Mouse (Mus musculus): ENCODE data around the gene Duxbl2. TPM values are rescaled to one million over a fixed set of nuclear protein-coding genes. Genes with fewer than 3 reads are reported as not detected.
A peak's percentile ranks its signal among the peaks of the same experiment; 100 is the strongest.
"Not testable (repeated sequence)": the region's sequence is repeated elsewhere in the genome, so short reads cannot be mapped to it uniquely, and the experiment has no call there.

The Duxbl2 gene
- not detected in 2 replicates for polyA plus RNA-seq (2015; fragmentation: Nextera tagmentation; extraction: Ambion mirVana)

- no CpG with 5 or more reads among the region's 7 CpGs for WGBS
- H3K36me3 ChIP-seq; H3K9ac ChIP-seq; H3K9me3 ChIP-seq (replicated peaks); H3K27ac ChIP-seq; H3K4me3 ChIP-seq (replicated peaks); H3K4me2 ChIP-seq; H3K4me1 ChIP-seq; H3K27me3 ChIP-seq: not testable (repeated sequence)
- ATAC-seq (replicated peaks; ENCODE audit: low FRiP score), result peak; percentile 4; the same call in 1 of the 2 replicates
These were observed at the start of gene Duxbl2 for GRCm38 (mm10) chr14:26118150-26118549. Duxbl2 (plus strand) TSS chr14:26118349.

DNA sequence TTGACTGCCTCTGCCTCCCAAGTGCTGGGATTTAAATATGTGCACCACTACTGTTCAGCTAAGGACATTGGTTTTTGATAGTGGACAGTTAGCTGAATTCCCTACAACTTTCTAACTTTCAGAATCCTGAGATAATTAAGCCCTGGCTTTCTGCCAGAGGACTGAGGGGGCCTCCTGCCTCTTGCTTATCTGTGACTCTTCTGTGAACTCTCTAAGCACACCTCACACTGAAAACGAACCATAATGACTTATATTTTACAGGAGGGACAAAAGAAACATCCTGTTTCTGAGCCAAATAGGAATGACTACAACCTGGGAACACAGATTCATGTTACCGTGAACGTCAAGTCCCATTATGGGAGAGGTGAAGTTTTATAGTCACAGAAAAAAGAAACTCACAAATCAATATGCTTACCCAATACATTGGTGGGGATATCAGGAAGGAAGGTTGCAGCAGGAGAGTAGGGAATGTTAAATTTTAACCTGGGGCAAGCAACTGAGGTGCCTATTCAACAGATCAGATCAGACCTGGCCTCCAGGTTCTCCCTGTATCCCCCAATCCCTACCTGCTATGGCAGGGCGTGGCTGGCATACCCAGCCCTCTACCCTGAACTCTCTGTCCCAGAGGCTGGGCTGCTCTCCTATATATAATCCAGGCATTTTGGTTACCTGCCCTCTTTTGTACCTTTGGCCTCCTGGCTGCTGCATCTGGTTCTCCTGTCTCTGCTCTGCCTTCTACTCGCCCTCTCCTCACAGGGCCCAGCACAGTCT lies 41.3 kb upstream of the Duxbl2 start:
- H3K27me3 ChIP-seq; H3K4me2 ChIP-seq; H3K4me3 ChIP-seq (replicated peaks); H3K9me3 ChIP-seq (replicated peaks); ATAC-seq (replicated peaks; ENCODE audit: low FRiP score); H3K4me1 ChIP-seq; H3K27ac ChIP-seq; H3K36me3 ChIP-seq; H3K9ac ChIP-seq: not testable (repeated sequence)
- no CpG with 5 or more reads among the region's 5 CpGs for WGBS

- ATAC-seq (replicated peaks; ENCODE audit: low FRiP score); H3K36me3 ChIP-seq; H3K9me3 ChIP-seq (replicated peaks); H3K4me3 ChIP-seq (replicated peaks); H3K27ac ChIP-seq; H3K9ac ChIP-seq; H3K4me2 ChIP-seq; H3K27me3 ChIP-seq; H3K4me1 ChIP-seq: not testable (repeated sequence)
- no CpG with 5 or more reads among the region's 6 CpGs for WGBS
These were observed 36.9 kb upstream of the Duxbl2 start, which contains the start of gene Cphx2 for GRCm38 (mm10) chr14:26081216-26081615. Cphx2 (plus strand) TSS chr14:26081516.

DNA sequence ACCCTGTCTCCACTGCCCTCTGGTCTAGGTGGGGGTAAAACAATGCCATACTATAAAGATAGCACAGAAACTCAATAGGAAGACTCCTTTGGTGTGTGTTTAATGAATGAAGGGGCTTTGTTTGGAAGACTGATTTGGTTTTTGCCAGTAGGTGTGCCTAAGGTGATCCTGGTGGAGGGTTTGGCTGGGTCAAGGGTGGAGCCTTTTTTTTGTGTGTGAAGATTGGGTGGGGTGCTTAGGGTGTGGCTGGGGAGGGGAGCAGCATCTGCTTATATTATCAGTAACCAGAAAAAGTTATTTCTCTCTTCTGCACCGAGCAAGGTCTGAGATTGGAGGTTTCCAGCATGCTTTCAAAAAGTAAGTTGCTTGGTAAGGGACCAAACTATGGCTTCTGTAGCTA lies 36.2 kb upstream of the Duxbl2 start, which contains the start of gene Cphx3:
Gene Cphx3 (plus strand): TSS at position 301 of the 400 bp plus-strand sequence.
- not testable (repeated sequence) for H3K9me3 ChIP-seq (replicated peaks); H3K4me1 ChIP-seq; H3K27ac ChIP-seq; H3K27me3 ChIP-seq; ATAC-seq (replicated peaks; ENCODE audit: low FRiP score); H3K9ac ChIP-seq; H3K36me3 ChIP-seq; H3K4me2 ChIP-seq; H3K4me3 ChIP-seq (replicated peaks)
- WGBS, result no CpG with 5 or more reads among the region's 1 CpGs

DNA sequence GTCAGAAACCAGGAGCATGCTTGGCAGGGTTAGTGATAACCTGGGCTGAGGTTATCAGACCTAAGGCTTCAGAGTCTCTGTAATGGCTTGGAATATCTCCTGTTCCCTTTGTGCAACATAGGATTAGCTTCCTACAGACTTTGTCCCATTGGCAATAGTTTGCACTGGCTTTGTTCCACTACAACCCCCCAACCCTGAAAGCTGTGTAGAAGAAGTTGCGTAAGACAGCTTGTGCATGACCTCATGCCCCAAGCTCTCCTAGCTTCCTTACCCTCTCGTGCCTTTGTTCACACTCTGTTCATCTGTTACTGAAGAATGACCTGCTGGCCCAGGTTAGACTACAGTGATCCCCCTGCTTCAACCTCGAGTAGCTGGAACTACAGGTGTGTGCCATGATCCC lies 20.5 kb upstream of the Duxbl2 start:
- ATAC-seq (replicated peaks; ENCODE audit: low FRiP score), result not testable (repeated sequence)

DNA sequence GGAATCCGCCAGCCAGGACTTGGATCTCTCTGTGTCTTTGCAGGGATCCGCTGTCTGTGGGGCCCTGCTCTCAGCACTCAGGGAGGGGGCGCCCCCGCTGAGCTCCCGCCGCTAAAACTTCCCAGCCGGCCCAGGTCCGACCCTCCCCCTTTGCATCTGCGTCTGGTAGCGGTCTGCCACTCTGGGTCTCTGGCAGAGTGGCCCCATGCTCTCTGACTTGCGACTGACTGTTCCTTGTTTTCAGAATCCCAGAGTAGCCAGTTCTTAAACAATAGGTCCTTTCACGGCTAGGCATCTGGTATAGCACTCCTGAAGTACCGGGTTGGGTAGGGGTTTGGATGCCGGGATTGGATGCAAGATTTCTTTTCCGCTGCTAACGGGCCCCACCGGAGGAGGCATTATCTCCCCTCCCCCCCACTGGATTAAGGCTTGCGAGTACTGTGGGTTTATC lies 426 bp downstream of the Duxbl2 start:
- peak; percentile 58; the same call in 1 of the 2 replicates for ATAC-seq (replicated peaks; ENCODE audit: low FRiP score)
- not testable (repeated sequence) for H3K36me3 ChIP-seq; H3K9me3 ChIP-seq (replicated peaks); H3K4me1 ChIP-seq; H3K4me2 ChIP-seq; H3K4me3 ChIP-seq (replicated peaks); H3K27ac ChIP-seq; H3K9ac ChIP-seq; H3K27me3 ChIP-seq
- WGBS, result no CpG with 5 or more reads among the region's 18 CpGs

More for the DNA sequence above, 20.5 kb upstream of the Duxbl2 start:
- no CpG with 5 or more reads among the region's 3 CpGs for WGBS
- not testable (repeated sequence) for H3K9ac ChIP-seq; H3K4me3 ChIP-seq (replicated peaks); H3K9me3 ChIP-seq (replicated peaks); H3K4me1 ChIP-seq; H3K36me3 ChIP-seq; H3K27me3 ChIP-seq; H3K27ac ChIP-seq; H3K4me2 ChIP-seq

DNA sequence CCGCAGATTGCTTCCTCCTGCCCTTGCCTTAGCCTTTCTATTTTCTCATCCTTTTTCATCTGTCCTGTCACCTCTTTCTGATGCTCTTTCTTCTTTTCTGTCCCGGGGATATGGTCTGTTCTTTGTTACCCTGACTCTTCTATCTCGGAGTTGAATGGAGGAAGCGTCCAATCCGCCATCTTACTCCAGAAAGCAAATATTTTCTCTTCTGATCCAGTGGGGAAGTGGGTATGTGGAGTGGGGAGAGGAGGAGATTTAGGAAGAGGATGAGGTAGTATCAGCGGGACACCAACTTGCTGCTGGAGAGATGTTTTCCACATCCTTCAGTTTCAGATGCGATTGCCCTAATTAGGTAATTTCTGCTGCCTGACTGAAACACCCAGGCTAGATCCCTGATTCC lies 946 bp downstream of the Duxbl2 start:
- H3K27ac ChIP-seq; H3K9me3 ChIP-seq (replicated peaks); H3K27me3 ChIP-seq; H3K4me2 ChIP-seq; H3K36me3 ChIP-seq; H3K4me1 ChIP-seq; H3K4me3 ChIP-seq (replicated peaks); ATAC-seq (replicated peaks; ENCODE audit: low FRiP score); H3K9ac ChIP-seq: not testable (repeated sequence)
- WGBS, result no CpG with 5 or more reads among the region's 7 CpGs

DNA sequence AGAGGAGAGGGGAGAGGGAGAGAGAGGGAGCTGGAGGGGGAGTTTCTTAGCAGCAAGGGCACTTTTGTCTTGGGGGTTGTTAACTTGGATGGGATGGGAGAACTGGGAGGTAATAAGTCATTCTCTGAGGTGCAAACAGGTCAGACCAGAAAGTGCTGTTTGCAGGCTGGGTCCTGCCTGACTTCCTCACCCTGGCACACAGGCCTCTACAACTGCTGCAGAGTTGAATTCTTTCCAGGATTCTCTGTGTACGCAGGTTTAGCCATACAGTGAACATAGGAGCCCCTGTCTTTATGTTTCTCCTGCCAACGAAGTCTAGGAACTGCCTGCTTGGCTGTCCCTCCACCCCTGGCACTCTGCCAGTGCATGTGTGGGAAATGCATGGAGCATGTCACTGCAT lies 28.9 kb downstream of the Duxbl2 start:
- not testable (repeated sequence) for H3K9me3 ChIP-seq (replicated peaks); H3K27me3 ChIP-seq; H3K27ac ChIP-seq; H3K4me2 ChIP-seq; H3K9ac ChIP-seq; ATAC-seq (replicated peaks; ENCODE audit: low FRiP score); H3K4me3 ChIP-seq (replicated peaks); H3K4me1 ChIP-seq; H3K36me3 ChIP-seq
- no CpG with 5 or more reads among the region's 2 CpGs for WGBS

DNA sequence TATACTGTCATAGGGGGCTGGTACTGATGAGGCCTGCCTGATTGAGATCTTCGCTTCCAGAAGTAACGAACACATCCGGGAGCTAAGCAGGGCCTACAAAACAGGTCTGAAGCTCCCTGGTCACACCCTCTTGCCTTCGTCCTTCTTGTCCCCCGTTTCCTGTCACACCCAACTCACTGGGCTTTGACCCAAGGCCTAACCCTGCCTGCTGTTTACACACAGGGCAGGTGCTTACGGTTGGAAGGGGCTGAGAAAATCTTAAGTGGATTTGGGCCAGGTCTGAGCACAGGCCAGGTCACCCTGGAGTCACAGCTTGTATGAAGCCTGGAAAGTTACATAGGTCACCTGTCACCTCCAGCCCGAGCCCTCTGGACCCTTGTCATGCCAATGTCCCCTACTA lies 37.9 kb downstream of the Duxbl2 start:
- H3K9me3 ChIP-seq (replicated peaks); H3K4me3 ChIP-seq (replicated peaks); ATAC-seq (replicated peaks; ENCODE audit: low FRiP score); H3K27ac ChIP-seq; H3K36me3 ChIP-seq; H3K9ac ChIP-seq; H3K4me2 ChIP-seq; H3K4me1 ChIP-seq; H3K27me3 ChIP-seq: not testable (repeated sequence)
- no CpG with 5 or more reads among the region's 7 CpGs for WGBS

GRCm38 (mm10) chr14:26161156-26161555 lies 43.0 kb downstream of the Duxbl2 start:
- ATAC-seq (replicated peaks; ENCODE audit: low FRiP score); H3K36me3 ChIP-seq; H3K27ac ChIP-seq; H3K9me3 ChIP-seq (replicated peaks); H3K4me3 ChIP-seq (replicated peaks); H3K9ac ChIP-seq; H3K27me3 ChIP-seq; H3K4me1 ChIP-seq; H3K4me2 ChIP-seq: not testable (repeated sequence)
- WGBS, result no CpG with 5 or more reads among the region's 9 CpGs

GRCm38 (mm10) chr14:26162423-26162822 lies 44.3 kb downstream of the Duxbl2 start:
- not testable (repeated sequence) for H3K9me3 ChIP-seq (replicated peaks); H3K27ac ChIP-seq; H3K36me3 ChIP-seq; H3K4me2 ChIP-seq; ATAC-seq (replicated peaks; ENCODE audit: low FRiP score); H3K4me1 ChIP-seq; H3K4me3 ChIP-seq (replicated peaks); H3K9ac ChIP-seq; H3K27me3 ChIP-seq
- no CpG with 5 or more reads among the region's 5 CpGs for WGBS

GRCm38 (mm10) chr14:26165266-26165665 lies 47.1 kb downstream of the Duxbl2 start:
- not testable (repeated sequence) for H3K36me3 ChIP-seq; H3K27me3 ChIP-seq; H3K27ac ChIP-seq; H3K4me1 ChIP-seq; H3K9ac ChIP-seq; ATAC-seq (replicated peaks; ENCODE audit: low FRiP score); H3K9me3 ChIP-seq (replicated peaks); H3K4me2 ChIP-seq; H3K4me3 ChIP-seq (replicated peaks)
- WGBS, result no CpG with 5 or more reads among the region's 12 CpGs

GRCm38 (mm10) chr14:26173955-26174354 lies 55.8 kb downstream of the Duxbl2 start:
- H3K27me3 ChIP-seq; H3K4me2 ChIP-seq; H3K36me3 ChIP-seq; H3K9me3 ChIP-seq (replicated peaks); ATAC-seq (replicated peaks; ENCODE audit: low FRiP score); H3K27ac ChIP-seq; H3K4me3 ChIP-seq (replicated peaks); H3K9ac ChIP-seq; H3K4me1 ChIP-seq: not testable (repeated sequence)
- WGBS, result no CpG with 5 or more reads among the region's 3 CpGs

Measured in kidney, embryonic 15.5 days (tissue).